Mouse (Mus musculus) G1E (cell line): ENCODE measurements at regions not wholly inside any gene's neighbourhood (a gene's known extent, or its start where the extent isn't known, plus 50 kb on each side); places are given as distances from the start of the nearest gene placed in this dataset.

Experiments
- ATAC-seq: 2 replicates; pipeline ENCODE4 v1.8.0; 2016; ENCODE audit warnings: mild to moderate bottlenecking; ENCODE audit not compliant: insufficient number of reproducible peaks, poor library complexity, low FRiP score, severe bottlenecking; ENCODE audit errors: extremely low read depth
- DNase-seq: peaks from one replicate; pipeline ENCODE4 v3.0.0; 2012; ENCODE audit warnings: low spot score
- H3K27me3 ChIP-seq: 2 replicates; pipeline ENCODE4 v1.6.1; 2012; ENCODE audit warnings: mild to moderate bottlenecking, low read length, inconsistent platforms; ENCODE audit not compliant: insufficient read depth
- H3K36me3 ChIP-seq: replicated peaks from 2 replicates; pipeline ENCODE3; 2012; ENCODE audit warnings: mild to moderate bottlenecking, inconsistent platforms
- H3K4me1 ChIP-seq: 2 replicates; pipeline ENCODE4 v1.6.1; 2012; ENCODE audit warnings: low read depth, low read length, inconsistent platforms, mixed read lengths; ENCODE audit not compliant: insufficient read depth
- H3K4me3 ChIP-seq: 2 replicates; pipeline ENCODE4 v1.5.1; 2012; ENCODE audit warnings: low read depth, mild to moderate bottlenecking, inconsistent platforms, low read length, moderate library complexity, mixed read lengths
- H3K9me3 ChIP-seq: replicated peaks from 2 replicates; pipeline ENCODE4 v1.6.1; 2012; ENCODE audit warnings: inconsistent platforms
- CTCF ChIP-seq: IDR thresholded peaks from 2 replicates; pipeline ENCODE4 v1.5.1; 2012; ENCODE audit warnings: low read depth, low read length, inconsistent platforms, mixed read lengths
- GATA1 ChIP-seq: IDR thresholded peaks from 2 replicates; pipeline ENCODE4 v1.6.1; 2012; ENCODE audit warnings: borderline replicate concordance, low read length, inconsistent platforms, mixed read lengths
- GATA2 ChIP-seq: IDR thresholded peaks from 2 replicates; pipeline ENCODE4 v1.6.1; 2012; ENCODE audit warnings: low read depth, low read length, inconsistent platforms, borderline replicate concordance
- POLR2AphosphoS5 ChIP-seq: IDR thresholded peaks from 2 replicates; pipeline ENCODE4 v1.6.1; 2012; ENCODE audit warnings: low read depth, low read length, inconsistent platforms; ENCODE audit not compliant: insufficient replicate concordance
- TAL1 ChIP-seq: conservative IDR thresholded peaks from 2 replicates; pipeline ENCODE4 v1.6.1; 2012; ENCODE audit warnings: low read depth, low read length, inconsistent platforms, mixed read lengths

- ATAC-seq (no peak), DNase-seq (no peak)
- Histone ChIP-seq H3K4me3 (no peak overlapping the region), H3K27me3 (0 out of 2 replicates have a peak, but pooled peaks cover 2% of the 10 kb centered on the region), H3K36me3 (no peaks in the 10 kb centered on the region), H3K9me3 (no peaks in the 10 kb centered on the region), H3K4me1 (peaks cover 2% of the 10 kb centered on the region; the same call in 1 of the 2 replicates)
- no peak for TF ChIP-seq GATA1
- no peak for TF ChIP-seq POLR2AphosphoS5
- TF ChIP-seq CTCF: no peak
These were observed 233.1 kb downstream of the Ikzf2 start for GRCm38 (mm10) chr1:69453991-69454390.

GRCm38 (mm10) chr1:69452910-69453309 is 234.1 kb downstream of the Ikzf2 start:
- TF ChIP-seq GATA2 (no peak), POLR2AphosphoS5 (no peak), TAL1 (no peak), GATA1 (no peak), CTCF (no peak)
- Histone ChIP-seq H3K9me3 (no peaks in the 10 kb centered on the region), H3K4me1 (peaks cover 2% of the 10 kb centered on the region; the same call in 1 of the 2 replicates), H3K36me3 (no peaks in the 10 kb centered on the region), H3K4me3 (no peak overlapping the region), H3K27me3 (0 out of 2 replicates have a peak, but pooled peaks cover 5% of the 10 kb centered on the region)
- DNase-seq: no peak
- ATAC-seq: no peak

GRCm38 (mm10) chr1:69450455-69450854 is 236.6 kb downstream of the Ikzf2 start:
- Histone ChIP-seq H3K4me1 (peaks cover 3% of the 10 kb centered on the region), H3K36me3 (no peaks in the 10 kb centered on the region), H3K4me3 (no peak overlapping the region), H3K27me3 (peaks cover 9% of the 10 kb centered on the region; the same call in 1 of the 2 replicates), H3K9me3 (no peaks in the 10 kb centered on the region)
- no peak for DNase-seq
- TF ChIP-seq TAL1 (no peak), GATA2 (no peak)
- ATAC-seq: no peak

GRCm38 (mm10) chr1:69447276-69447675 is 239.8 kb downstream of the Ikzf2 start:
- H3K4me1 ChIP-seq: peaks cover 18% of the 10 kb centered on the region
- no peak overlapping the region for H3K4me3 ChIP-seq
- H3K9me3 ChIP-seq: no peaks in the 10 kb centered on the region
- ATAC-seq: no peak
- H3K36me3 ChIP-seq: no peaks in the 10 kb centered on the region
- no peak for TF ChIP-seq TAL1
- TF ChIP-seq CTCF: no peak
- TF ChIP-seq GATA1: no peak
- peaks cover 17% of the 10 kb centered on the region; the same call in 1 of the 2 replicates for H3K27me3 ChIP-seq
- no peak for DNase-seq

DNA sequence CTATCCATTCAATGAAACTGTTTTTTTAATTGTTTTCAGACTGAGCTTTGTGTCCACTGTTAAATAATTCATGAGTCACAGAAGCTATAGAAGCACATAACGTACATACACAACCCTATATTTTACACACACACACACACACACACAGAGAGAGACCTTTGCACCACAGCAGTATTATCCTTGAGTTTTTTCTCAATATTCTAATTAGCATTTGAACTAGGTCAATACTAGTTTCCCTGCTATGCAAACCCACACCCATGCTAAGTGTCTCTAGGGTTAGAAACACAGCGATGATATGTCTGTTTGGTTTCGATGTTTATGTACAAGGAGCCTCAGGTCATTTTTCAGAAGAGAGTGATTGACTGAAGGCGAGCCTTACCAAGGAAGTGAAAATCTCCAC is 242.3 kb downstream of the Ikzf2 start:
- Histone ChIP-seq H3K27me3 (peaks cover 21% of the 10 kb centered on the region), H3K36me3 (no peaks in the 10 kb centered on the region), H3K4me1 (peaks cover 20% of the 10 kb centered on the region), H3K4me3 (no peak overlapping the region), H3K9me3 (no peaks in the 10 kb centered on the region)
- ATAC-seq (no peak), DNase-seq (no peak)
- no peak for TF ChIP-seq POLR2AphosphoS5
- no peak for TF ChIP-seq GATA2
- TF ChIP-seq CTCF: no peak
- TF ChIP-seq TAL1: no peak
- TF ChIP-seq GATA1: no peak

DNA sequence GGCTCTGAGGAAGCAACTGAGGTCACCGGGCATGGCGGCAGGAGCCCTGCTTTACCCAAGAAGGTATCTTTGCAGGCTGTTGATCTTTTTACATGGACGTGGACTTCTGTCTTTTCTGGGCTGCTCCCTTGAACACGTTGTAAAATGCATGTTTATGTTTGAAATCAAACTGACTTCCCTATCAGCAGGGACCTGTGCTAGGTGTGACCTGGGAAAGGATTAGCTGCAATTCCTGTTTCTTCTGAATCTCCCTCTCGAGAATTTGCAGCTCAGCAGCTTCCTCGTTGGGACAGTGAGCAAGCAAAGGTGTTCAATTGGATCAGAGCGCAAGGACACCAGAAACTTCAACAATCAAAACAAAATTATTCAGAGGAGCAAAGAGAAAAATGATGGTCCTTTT is 243.6 kb downstream of the Ikzf2 start:
- no peak for DNase-seq
- TF ChIP-seq TAL1 (no peak), POLR2AphosphoS5 (no peak), GATA1 (no peak), GATA2 (no peak), CTCF (no peak)
- Histone ChIP-seq H3K9me3 (no peaks in the 10 kb centered on the region), H3K4me1 (peaks cover 20% of the 10 kb centered on the region), H3K4me3 (no peak overlapping the region), H3K36me3 (no peaks in the 10 kb centered on the region), H3K27me3 (peaks cover 19% of the 10 kb centered on the region)
- no peak for ATAC-seq
